Mouse (Mus musculus): ENCODE measurements around the gene Rsg1. TPM values are rescaled to one million over a fixed set of nuclear protein-coding genes. Genes with fewer than 3 reads are reported as not detected.

The Rsg1 gene
- polyA plus RNA-seq, 1 experiment from 2014 or later: 7.0 TPM

DNA sequence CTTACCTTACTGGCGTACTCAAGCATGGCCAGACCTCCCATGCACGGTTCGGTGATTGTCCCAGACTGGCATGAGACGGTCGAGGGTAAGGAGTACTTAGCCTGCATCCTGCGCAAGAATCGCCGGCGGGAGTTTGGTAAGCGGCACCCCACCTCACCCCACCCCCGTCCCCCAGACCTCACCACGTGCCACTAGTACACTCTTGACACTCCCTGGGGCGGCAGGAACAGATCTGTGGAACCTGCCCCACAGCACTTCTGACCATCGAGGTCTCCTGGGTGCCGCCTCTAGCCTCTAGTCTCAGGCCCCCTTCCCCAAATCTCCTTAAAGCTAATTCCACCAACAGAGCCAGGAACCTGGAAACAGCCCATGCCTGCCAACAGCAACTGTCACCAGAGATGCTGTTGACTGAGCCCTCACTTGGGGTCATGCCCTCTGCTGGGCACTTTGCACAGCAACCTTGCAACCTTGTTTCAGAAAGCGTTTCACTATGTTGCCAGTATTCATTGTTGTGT lies 638 bp downstream of the Rsg1 start:
- H3K4me1 ChIP-seq: peaks cover 19% of the 10 kb centered on the region
- no peaks in the 10 kb centered on the region for H3K9me3 ChIP-seq
- H3K9ac ChIP-seq: peak overlapping the region; percentile 63
- WGBS: 2% methylated on average over 16 of the region's 16 CpGs
- H3K36me3 ChIP-seq (replicated peaks): 0 out of 2 replicates have a peak, but pooled peaks cover 4% of the 10 kb centered on the region
- peak; percentile 73 for ATAC-seq (ENCODE audit: low FRiP score)
- H3K4me3 ChIP-seq (replicated peaks): peak overlapping the region; percentile 55
- peak overlapping the region; percentile 54; the same call in 1 of the 2 replicates for H3K27ac ChIP-seq
- 0 out of 2 replicates have a peak, but pooled peaks cover 8% of the 10 kb centered on the region for H3K27me3 ChIP-seq
- peak overlapping the region; percentile 94 for H3K4me2 ChIP-seq

DNA sequence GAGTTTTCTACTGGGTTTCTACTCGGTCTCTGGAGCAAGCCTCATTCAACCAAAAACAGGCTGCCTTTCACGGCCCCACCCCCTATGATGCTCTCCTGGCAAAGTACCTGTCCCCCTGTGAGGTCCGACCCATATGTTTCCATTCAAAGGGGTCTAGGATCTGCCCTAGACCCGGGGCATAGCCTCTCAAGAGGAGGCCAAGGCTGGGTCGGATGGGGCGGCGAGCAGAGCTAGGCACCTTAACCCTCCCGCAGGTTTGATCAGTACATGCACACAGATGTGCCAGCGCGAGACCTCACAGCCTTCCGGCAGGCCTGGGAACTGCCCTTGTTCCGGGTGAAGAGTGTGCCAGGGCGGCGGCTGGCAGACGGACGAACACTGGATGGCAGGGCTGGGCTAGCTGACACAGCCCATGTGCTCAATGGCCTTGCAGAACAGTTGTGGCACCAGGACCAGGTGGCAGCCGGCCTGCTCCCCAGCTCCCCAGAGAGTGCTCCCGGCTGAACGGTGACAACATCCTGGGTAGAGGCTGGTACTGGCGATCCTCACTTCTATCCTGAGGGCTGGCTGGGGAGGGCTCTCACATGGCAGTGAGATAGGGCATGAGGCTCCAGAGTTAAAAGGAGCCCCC lies 5.9 kb downstream of the Rsg1 start:
- no peak for ATAC-seq (ENCODE audit: low FRiP score)
- peaks cover 2% of the 10 kb centered on the region for H3K4me1 ChIP-seq
- H3K9ac ChIP-seq: no peak overlapping the region
- no peak overlapping the region for H3K4me2 ChIP-seq
- H3K36me3 ChIP-seq (replicated peaks): peaks cover 12% of the 10 kb centered on the region; the same call in 1 of the 2 replicates
- H3K9me3 ChIP-seq: no peaks in the 10 kb centered on the region
- no peak overlapping the region for H3K4me3 ChIP-seq (replicated peaks)
- H3K27me3 ChIP-seq: no peaks in the 10 kb centered on the region
- WGBS: 90% methylated on average over 20 of the region's 20 CpGs
- no peak overlapping the region for H3K27ac ChIP-seq

DNA sequence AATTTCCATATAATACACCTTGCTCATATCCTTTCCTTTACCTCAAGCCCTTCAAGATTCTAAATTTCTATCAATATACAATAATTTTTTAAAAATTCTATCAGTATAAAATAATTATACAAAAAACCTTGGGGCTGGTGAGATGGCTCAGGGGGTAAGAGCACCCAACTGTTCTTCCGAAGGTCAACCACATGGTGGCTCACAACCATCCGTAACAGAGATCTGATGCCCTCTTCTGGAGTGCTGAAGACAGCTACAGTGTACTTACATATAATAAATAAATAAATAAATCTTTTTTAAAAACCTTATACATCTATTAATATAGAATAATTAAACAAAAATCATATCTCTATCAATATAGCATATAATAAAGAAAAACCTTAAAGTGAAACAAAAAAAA lies 8.1 kb downstream of the Rsg1 start:
- WGBS: 81% methylated on average over 2 of the region's 2 CpGs
- no peaks in the 10 kb centered on the region for H3K4me1 ChIP-seq

GRCm38 (mm10) chr4:141222752-141223151 lies 9.0 kb downstream of the Rsg1 start:
- ATAC-seq (ENCODE audit: low FRiP score): no peak
- 91% methylated on average over 5 of the region's 5 CpGs for WGBS
- Histone ChIP-seq H3K27ac (no peak overlapping the region), H3K4me1 (no peaks in the 10 kb centered on the region), H3K4me2 (no peak overlapping the region), H3K4me3 (replicated peaks) (no peak overlapping the region), H3K9me3 (no peaks in the 10 kb centered on the region), H3K36me3 (replicated peaks) (peaks cover 12% of the 10 kb centered on the region; the same call in 1 of the 2 replicates), H3K27me3 (no peaks in the 10 kb centered on the region), H3K9ac (no peak overlapping the region)

More for the DNA sequence above, 8.1 kb downstream of the Rsg1 start:
- Histone ChIP-seq H3K36me3 (replicated peaks) (peaks cover 12% of the 10 kb centered on the region; the same call in 1 of the 2 replicates), H3K4me2 (no peak overlapping the region), H3K9ac (no peak overlapping the region), H3K27ac (no peak overlapping the region), H3K27me3 (no peaks in the 10 kb centered on the region), H3K4me3 (replicated peaks) (no peak overlapping the region), H3K9me3 (no peaks in the 10 kb centered on the region)
- ATAC-seq (ENCODE audit: low FRiP score): no peak

DNA sequence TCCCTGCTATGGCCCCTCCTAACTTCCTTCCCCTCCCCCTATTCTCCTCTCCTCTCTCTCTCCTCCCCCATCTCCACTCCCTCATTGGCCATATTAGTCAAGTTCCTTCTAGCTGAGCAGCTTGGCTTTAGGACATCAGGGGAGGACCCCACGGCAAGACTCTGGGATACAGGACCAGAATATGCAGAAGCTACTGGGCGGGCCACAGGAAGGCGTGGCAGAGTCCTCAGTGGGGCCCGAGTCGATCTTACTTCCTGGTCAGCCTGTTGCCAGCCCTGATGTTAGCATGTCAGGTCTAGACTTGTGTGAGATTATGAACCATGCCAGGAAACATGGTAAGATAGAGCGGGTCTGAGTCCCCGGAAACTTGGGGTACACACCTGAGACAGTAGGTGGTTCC lies 14.9 kb downstream of the Rsg1 start:
- Histone ChIP-seq H3K4me2 (no peak overlapping the region), H3K36me3 (replicated peaks) (no peaks in the 10 kb centered on the region), H3K4me3 (replicated peaks) (no peak overlapping the region), H3K27ac (no peak overlapping the region), H3K9ac (no peak overlapping the region), H3K4me1 (no peaks in the 10 kb centered on the region), H3K27me3 (0 out of 2 replicates have a peak, but pooled peaks cover 12% of the 10 kb centered on the region), H3K9me3 (no peaks in the 10 kb centered on the region)
- no peak for ATAC-seq (ENCODE audit: low FRiP score)
- WGBS: 89% methylated on average over 7 of the region's 7 CpGs

- Histone ChIP-seq H3K27ac (no peak overlapping the region), H3K9ac (no peak overlapping the region), H3K36me3 (replicated peaks) (no peaks in the 10 kb centered on the region), H3K4me2 (no peak overlapping the region), H3K9me3 (no peaks in the 10 kb centered on the region), H3K27me3 (peaks cover 36% of the 10 kb centered on the region), H3K4me3 (replicated peaks) (no peak overlapping the region), H3K4me1 (no peaks in the 10 kb centered on the region)
- 91% methylated on average over 4 of the region's 4 CpGs for WGBS
- no peak for ATAC-seq (ENCODE audit: low FRiP score)
Measured at GRCm38 (mm10) chr4:141233196-141233595, 19.4 kb downstream of the Rsg1 start.

DNA sequence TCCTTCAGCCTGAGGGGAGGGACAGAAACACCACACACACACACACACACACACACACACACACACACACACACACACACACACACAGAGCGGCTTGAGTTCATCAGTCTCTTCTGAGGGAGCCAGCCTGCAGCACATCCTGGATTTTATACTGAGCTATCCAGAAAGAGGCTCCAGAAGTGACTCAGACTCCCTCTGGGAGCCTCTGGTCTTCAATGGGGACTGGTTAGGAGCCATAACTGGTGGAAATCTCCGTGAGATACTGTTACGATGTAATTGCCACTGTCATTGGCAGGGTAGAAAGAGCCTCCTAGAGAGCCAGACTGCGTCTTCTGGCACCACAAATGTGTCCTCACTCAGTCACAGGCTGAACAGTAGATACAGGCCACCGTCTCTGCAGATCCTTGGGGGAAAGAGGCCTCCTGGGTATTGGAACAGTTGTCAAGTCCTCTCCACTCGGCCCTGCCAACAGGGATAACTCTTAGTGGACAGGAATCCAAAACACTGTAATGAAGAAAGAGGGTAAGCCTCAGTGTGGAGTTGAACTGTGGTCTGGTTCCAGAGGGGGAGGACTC lies 21.9 kb downstream of the Rsg1 start:
- Histone ChIP-seq H3K4me2 (no peak overlapping the region), H3K9ac (no peak overlapping the region), H3K36me3 (replicated peaks) (no peaks in the 10 kb centered on the region), H3K27ac (no peak overlapping the region), H3K4me1 (peaks cover 15% of the 10 kb centered on the region), H3K9me3 (no peaks in the 10 kb centered on the region), H3K27me3 (peaks cover 56% of the 10 kb centered on the region), H3K4me3 (replicated peaks) (no peak overlapping the region)
- WGBS: 79% methylated on average over 6 of the region's 6 CpGs
- ATAC-seq (ENCODE audit: low FRiP score): no peak

DNA sequence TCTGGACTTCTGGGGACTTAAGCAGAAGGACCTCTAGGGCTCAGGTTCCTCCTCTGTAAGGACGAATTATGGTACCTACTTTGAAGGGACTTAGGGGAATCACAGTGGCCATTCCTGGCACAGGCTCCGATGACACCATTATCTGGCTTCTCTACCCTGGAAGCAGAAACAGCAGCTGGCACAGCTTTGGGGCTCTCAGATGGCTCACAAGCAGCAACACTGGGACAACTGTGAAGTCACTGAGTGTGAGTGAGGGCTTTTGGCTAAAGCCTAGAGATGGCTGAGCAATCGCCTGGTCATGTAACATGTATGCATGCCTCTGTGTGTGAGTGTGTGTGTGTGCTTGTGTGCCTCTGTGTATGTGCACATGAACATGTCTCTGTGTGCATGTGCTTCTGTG lies 23.1 kb downstream of the Rsg1 start:
- H3K4me3 ChIP-seq (replicated peaks): no peak overlapping the region
- peaks cover 61% of the 10 kb centered on the region for H3K27me3 ChIP-seq
- H3K27ac ChIP-seq: no peak overlapping the region
- no peaks in the 10 kb centered on the region for H3K9me3 ChIP-seq
- peaks cover 20% of the 10 kb centered on the region for H3K4me1 ChIP-seq
- no peak for ATAC-seq (ENCODE audit: low FRiP score)
- WGBS: 82% methylated on average over 3 of the region's 3 CpGs
- no peaks in the 10 kb centered on the region for H3K36me3 ChIP-seq (replicated peaks)
- no peak overlapping the region for H3K9ac ChIP-seq
- H3K4me2 ChIP-seq: no peak overlapping the region

DNA sequence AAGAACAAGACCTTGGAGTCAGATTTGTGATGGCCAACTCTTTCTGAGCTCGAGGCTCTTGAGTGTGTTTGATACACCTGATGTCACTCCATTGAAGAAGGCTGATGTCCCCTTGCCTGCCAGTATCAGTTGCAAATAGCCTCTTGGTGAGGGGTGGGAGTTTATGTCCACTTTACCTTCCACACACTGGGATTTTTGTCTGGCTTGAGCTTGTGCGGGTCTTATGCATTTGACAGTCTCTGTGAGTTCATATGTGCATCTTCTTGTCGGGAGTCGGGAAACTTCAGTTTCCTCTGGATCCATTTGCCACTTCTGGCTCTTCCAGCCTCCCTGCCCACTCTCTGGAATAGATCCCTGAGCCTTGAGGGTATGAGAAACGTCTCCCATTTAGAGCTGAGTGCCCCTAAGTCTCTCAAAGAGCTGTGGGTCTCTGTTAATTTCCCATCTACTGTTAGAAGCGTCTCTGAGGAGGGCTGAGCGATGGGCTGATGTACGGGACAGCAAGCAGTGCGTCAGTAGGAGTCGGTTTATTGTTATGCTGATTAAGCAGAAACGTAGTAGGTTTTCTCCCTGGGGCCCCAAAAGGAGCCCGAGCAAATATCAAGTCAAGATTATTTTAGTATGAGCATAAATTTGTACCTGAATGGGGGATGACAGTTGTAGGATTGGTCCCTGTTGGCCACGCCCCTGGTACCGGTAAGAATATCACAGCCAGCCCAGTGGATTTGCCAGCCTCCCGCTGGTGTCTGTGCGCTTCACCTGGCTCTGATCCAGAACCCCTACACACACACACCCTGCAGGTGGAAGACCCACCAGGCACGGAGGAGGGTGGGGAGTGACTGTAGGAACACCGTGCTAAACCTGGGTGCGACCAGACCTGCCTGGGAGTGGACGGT lies 25.0 kb downstream of the Rsg1 start:
- peaks cover 30% of the 10 kb centered on the region for H3K4me1 ChIP-seq
- H3K9ac ChIP-seq: peak overlapping the region; percentile 36; the same call in 1 of the 2 replicates
- H3K4me2 ChIP-seq: peak overlapping the region; percentile 65
- WGBS: 2% methylated on average over 20 of the region's 20 CpGs
- peak; percentile 9; the same call in 1 of the 2 replicates for ATAC-seq (ENCODE audit: low FRiP score)
- H3K27ac ChIP-seq: no peak overlapping the region
- H3K4me3 ChIP-seq (replicated peaks): peak overlapping the region; percentile 37
- H3K27me3 ChIP-seq: peaks cover 80% of the 10 kb centered on the region
- no peaks in the 10 kb centered on the region for H3K36me3 ChIP-seq (replicated peaks)
- H3K9me3 ChIP-seq: no peaks in the 10 kb centered on the region

- peak within 1 kb of the TSS; percentile 37 for H3K4me3 ChIP-seq (replicated peaks)
- H3K9ac ChIP-seq: peak within 1 kb of the TSS; percentile 36; the same call in 1 of the 2 replicates
- peaks cover 36% of the 10 kb centered on the region for H3K4me1 ChIP-seq
- H3K27ac ChIP-seq: no peak within 1 kb of the TSS
- H3K4me2 ChIP-seq: peak within 1 kb of the TSS; percentile 65
- peak; percentile 89 for ATAC-seq (ENCODE audit: low FRiP score)
- no peaks in the 10 kb centered on the region for H3K9me3 ChIP-seq
- no peaks in the 10 kb centered on the region for H3K36me3 ChIP-seq (replicated peaks)
- 3% methylated on average over 31 of the region's 31 CpGs for WGBS
- H3K27me3 ChIP-seq: peaks cover 88% of the 10 kb centered on the region
Measured at GRCm38 (mm10) chr4:141239388-141240125, 25.8 kb downstream of the Rsg1 start, which contains the start of gene Arhgef19. Gene Arhgef19, plus strand, starts transcription at chr4:141239499.

DNA sequence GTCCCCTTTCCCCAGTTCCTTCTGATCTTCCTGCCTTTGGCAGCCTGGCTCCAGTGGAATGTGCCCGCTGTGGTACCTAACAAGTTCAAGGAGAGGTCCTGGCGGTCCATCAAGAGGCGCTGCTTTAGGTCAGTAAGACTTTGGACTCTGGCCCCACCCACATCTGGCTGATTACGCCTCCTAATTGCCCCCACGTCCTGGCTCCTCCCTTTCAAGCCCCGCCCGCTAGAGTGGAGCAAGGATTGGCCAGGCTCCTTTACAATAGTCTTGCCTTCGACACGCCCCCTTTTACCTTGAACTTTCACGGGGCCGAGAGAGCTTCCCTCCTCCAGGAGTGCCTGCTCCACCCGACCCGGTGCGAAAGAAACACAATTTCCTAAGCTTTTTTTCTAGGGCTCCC lies 26.9 kb downstream of the Rsg1 start:
- Histone ChIP-seq H3K36me3 (replicated peaks) (no peaks in the 10 kb centered on the region), H3K9ac (no peak overlapping the region), H3K9me3 (no peaks in the 10 kb centered on the region), H3K4me1 (peaks cover 44% of the 10 kb centered on the region), H3K27ac (no peak overlapping the region), H3K4me2 (peak overlapping the region; percentile 3; the same call in 1 of the 2 replicates), H3K27me3 (peaks cover 93% of the 10 kb centered on the region), H3K4me3 (replicated peaks) (no peak overlapping the region)
- 2% methylated on average over 14 of the region's 14 CpGs for WGBS
- no peak for ATAC-seq (ENCODE audit: low FRiP score)

Data from forebrain, embryonic 12.5 days (tissue).